Mouse (Mus musculus) ovary, postnatal 36 days (tissue): ENCODE measurements around the gene Auh.

Experiments used
- DNase-seq: peaks from one replicate; pipeline ENCODE4 v3.0.0; 2022; ENCODE audit warnings: low spot score, mixed read lengths

Gene Auh

DNA sequence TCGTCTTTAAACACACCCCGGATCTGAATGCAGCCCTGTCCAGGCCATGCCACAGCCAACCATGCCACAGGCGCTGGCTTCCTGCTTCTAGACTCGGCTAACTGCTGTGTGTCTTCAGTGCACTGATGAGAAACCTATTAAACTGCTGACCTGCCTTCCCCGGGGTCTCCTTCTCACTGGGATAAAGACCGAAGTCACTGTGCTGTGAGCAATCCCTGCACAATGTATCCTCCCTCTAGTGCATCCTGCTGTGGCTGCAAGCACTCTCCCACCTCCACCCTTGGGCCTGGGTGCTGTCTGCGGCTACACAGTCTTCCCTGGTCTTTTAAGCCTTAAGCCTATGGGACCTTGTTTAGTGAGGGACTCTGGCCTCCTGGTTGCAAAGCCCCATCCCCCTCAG, 50.7 kb downstream of the Auh start:
- DNase-seq = no peak

DNA sequence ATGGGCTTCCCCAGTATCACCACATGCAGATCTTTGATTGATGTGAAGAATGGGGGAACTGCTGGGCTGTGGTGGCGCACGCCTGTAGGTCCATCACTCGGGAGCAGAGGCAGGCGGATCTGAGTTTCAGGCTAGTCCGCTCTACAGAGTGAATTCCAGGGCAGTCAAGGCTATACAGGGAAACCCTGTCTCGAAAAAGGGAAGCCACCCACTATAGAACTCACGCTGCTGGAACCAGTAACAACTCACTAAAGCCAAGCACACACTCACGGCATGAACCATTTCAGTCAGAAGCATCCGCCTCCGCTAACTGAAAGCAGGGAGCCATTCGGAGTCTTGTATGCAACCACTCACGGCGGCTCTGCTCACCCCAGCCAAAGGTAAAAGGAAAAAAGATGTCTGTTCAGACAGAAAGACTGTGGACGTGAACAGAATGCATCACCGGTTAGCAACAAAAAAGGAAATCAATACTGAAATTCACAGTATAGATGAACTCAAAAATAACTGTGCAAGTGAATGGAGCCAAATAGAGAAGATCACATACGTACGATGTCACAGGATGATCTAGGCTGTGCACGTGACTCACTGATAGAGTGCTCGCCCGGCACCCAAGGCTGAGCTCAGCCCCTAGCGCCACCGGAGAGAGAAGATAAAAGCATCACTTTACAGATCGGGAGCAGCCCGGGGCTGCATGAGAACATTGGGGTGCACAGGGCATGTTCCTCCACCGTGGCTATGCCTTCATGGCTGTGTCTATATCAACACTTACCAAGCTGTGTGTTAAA, 53.7 kb downstream of the Auh start:
- no peak for DNase-seq

DNA sequence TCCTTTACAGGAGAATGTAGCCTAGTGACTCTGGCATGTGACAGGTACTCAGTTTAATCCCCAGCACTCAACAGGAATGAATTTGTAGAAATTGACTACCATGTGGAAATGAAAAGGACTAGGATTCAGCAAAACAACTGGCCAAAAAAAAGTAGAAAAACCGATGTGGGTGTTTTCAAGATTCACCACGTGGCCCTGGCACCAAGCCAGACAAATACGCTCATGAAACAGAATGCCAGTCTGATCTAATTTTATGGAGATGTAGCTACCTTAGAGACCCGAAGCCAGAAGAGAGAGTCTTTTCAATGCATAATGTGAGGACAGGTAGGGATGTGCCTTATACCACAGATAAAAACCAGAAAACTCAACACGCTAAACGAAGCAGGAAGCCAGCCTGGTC, 54.4 kb downstream of the Auh start:
- DNase-seq = no peak

DNA sequence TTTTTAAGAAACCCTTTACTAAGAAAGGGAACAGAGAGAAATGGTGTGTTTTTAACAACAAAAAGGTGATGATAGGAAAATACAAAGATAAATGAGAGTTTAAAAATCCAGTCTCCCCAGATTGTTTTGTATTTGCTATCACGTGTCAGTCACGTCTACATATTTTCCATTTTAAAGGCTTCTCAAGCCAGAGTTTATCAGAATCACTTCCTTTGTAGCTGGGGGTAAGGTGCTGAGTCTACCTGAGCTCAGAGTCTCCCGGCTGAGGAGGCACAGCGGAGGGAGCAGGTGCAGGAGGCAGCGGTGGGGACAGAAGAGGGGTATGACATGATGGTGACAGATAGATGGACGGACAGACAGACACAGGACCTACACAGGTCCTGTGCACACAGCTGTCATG, 55.1 kb downstream of the Auh start:
- no peak for DNase-seq

DNA sequence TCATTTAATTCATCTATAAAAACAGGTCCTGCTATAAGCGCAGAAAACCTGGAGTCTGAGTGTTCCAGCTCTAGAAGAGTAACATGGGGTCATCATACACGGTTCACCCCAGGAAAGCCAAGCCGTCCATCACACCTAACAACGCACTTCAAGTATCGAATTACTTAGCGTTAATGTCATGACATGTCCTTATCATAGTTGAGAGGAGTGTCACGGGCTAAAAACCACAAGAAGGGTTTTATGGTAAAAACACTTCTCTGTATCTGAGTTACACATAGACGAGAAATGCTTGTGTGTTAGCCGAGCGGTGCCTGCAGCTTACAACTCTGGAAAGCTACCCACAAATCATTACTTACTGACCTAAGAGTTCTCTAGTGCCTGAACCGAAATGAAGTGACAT, 55.6 kb downstream of the Auh start:
- no peak for DNase-seq

DNA sequence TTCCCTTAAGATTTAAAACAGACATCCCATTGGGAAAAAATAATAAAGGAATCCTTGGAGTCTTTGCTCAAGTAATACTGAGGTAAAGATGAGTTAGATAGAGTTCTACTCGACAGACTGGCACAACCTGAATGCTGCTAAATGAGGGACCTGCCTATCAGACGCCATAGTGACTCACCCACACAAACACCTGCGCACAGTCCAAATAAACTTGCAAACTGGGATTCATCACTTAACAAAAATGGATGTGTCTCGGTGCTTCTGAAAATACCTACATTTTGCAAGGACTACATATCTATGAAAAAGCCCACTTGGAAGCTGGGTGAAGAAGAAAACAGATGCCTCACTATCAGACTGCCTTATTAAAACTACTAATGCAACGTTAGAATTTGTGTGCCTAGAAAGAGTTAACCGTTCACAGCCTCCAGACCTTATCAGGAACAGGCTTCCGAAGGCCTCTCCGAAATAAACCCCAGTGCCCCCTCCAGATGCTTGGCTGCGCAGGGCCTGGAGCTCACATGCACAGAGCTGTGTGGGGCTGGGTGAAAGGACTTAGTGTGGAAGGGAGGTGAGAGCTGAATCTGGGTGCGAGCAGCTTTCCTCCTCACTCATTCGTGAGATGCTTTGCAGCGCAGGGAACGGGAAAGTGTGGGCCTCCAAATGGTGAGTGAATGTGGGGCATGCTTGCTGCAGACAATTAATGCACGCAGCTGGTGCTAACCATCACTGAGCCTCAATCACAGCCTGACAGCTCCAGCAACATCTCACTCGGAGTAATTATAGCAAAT, 63.3 kb downstream of the Auh start:
- DNase-seq = no peak

DNA sequence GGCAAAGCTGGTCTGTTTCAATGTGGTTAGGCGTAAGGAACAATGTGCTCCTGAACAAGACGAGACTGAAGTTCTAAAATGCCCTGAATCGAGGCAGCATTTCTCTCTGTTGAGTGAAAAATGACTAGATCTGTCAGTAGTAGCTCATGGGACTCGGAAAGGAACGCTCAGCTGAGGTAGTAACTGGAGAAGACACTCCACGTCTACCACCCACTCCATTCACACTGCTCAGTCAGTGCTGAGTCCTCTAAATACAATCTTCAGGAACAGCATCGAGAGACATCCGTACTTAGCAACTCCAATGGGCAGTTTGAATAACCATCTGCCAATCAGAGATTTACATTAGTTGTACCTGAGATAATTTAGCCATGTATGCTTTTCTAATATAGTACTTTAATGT, 66.0 kb downstream of the Auh start:
- no peak for DNase-seq

DNA sequence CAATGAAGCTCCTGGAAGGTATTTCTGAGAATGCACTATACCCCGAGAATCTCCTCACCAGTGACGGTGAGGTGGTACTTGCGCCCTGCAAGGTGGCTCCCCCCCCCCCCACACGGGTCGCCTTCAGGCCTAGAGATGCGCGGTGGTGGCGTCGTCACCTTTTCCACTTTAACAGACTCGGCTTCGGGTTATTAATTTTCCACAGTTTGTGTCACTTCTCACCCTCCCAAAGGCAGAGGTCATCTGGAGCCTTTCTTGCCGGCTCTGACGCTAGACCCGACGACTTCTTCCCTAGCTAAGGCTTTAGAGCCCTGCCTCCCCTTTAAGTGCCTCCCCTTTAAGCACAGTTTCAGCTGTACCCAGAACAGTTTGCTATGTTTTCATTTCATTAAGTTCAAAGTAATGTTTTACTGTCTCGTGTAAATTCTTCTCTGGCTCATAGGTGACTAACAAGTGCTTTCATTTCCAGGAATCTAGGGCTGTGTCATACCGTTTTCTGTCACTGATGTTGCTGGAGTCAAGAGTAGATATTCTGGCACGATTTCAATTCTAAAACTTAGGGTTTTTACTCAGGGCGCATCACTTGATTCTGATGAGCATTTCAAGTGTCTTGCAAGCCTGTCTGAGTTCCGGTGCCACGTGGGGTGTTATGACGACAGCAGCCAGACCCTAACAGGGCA, 69.3 kb downstream of the Auh start:
- no peak for DNase-seq

DNA sequence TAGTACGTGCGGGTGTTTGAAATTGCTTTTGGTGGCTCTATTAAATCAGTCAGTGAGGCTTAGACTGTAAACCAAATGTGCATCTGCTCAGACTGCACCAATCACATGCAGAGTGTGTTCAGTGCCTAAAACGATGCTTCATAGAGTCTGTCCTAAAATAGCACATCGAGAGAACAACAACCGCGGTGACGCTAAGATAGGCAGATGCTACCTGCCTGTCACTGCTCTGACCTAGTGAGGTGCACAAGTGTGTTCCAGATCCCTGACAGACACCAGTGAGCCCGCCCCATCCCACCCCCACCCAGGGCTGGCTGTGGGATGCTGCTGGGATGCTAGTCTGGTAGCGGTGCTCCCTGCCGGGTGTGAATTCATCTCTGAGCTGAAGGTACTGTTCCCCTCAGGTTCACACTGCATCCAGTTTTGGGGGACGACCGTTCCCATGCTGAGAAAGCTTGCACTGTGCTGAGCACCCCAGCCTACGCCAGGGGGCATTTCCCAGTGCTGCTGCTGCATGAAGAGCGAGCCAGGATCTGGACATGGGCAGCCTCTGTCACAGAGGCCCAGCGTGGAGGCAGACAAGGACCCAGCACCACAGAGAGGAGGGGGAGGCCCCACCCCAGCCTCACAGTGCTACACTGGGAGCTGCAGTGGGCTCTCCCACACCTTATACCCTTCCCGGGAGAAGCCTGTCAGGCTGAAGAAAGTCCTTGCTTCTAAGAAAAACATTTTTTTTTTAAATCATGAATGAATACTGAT, 70.2 kb downstream of the Auh start:
- no peak for DNase-seq

DNA sequence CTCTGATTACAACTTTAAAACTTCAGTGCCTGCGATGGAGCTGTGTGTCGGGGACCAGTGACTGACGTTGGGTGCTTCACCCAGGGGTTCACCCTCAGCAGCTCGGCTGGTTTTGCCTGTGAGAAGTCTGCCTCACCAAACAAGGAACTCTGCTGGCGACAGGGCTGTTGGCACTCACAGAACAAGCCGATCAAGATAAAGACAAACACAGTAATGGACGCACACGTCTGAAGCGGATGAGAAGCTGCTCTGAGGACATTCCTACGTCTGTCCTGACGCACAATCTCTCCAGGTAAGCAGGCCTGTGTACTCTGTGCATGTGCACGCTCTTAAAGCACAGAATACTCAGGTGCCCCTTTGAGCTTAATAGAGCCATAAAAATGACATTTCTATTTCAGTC, 71.1 kb downstream of the Auh start:
- no peak for DNase-seq

DNA sequence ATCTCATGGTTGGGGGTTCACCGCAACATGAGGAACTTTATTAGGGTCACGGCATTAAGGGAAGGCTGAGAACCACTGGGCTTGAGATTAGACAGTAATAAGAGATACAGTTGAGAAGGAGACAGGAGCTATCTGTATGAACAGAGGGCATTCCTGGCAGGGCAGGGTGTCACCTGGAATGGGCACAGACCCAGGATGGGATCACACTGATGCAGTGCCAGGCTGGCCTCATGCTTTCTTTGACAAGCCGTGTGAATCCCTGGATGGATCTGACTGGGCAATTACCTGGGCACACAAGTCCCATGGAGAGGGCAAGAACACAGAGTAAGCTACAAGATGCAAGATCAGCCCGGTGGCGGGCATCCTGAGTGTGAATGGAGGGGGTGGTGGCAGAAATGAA, 71.7 kb downstream of the Auh start:
- DNase-seq = no peak

DNA sequence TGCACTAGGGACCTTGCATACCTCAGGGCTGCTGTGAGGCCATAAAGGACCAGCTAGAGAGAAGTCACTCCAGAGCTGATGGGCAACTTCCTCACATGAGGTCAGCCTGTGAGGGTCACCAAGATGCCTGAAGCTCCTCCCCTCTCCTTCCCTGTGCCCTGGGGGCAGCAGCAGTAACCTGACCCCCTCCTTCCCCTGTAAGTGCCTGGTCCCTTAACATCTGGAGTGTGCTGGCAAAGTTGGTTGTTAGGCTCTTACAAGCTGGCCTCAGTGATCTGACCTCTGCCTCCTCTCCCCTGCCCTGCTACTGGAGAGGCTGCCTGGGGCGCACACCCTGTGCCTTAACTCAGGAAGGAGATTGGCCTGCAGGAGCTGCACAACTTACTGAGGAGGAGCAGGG, 75.9 kb downstream of the Auh start:
- DNase-seq = no peak

DNA sequence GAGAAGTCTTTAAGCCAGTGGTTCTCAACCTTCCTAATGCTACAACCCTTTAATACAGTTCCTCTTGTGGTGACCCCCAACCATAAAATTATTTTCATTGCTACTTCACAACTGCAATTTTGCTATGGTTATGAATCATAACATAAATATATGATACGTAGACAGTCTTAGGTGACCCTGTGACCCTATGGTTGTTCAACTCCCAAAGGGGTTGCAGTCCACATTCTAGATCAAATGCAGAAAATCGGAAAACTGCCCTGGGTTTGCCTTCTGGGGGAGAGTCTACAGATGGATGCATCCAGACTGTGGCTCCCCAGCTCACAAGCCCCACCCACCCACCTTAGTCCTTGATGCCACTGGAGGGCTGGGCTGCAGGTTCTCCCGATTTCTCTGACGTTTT, 77.6 kb downstream of the Auh start:
- DNase-seq = no peak

DNA sequence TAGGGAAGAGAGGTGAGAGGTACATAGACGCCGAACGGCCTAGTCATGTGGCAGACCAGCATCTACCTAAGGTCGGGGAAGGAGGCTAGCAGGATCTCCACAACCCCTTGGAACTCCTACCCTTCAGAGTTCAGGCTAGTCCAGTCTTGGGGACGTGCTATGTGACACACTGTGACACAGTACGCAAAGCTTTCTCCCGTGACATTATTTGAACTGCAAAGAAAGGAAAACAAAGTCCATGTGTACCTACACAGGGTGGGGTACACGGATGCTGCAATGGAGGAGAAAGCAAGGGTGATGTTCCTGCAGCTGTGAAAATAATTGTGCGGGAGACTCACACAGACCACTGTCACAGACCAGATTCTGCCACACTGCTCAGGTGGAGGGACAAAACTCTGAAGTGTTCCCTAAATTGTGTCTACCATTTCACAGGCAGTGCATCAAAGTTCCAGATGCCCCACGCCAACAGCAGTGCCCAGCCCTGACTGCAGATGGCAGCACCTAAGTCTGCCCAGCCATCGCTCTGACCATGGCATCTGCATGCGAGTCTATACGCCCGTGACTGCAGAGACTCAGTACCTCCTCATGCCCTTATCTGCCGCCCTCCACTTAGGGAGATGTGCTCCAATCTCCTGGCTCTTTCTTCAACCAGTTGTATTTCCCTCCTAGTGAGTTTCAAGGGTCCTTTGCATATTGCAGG, 79.3 kb downstream of the Auh start:
- no peak for DNase-seq

DNA sequence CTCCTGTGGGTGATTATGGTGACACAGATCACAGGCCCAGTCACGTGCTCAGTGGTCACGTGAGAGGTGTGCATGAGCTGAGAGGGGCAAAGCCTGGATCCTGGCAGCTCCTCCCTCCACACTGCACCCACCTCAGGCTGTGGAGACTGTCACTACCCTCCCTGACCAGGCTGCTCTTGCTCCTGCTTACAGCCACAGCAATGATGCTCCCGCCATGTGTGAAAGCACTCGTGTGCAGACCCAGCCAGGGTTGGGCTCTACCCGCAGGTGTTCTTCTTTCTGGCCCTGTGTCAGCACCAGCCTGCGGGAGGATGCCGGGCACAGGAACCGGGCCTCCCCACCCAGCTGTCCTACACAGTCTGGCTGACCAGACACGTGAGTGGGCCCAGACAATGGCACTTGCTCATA, 80.1 kb downstream of the Auh start:
- no peak for DNase-seq

DNA sequence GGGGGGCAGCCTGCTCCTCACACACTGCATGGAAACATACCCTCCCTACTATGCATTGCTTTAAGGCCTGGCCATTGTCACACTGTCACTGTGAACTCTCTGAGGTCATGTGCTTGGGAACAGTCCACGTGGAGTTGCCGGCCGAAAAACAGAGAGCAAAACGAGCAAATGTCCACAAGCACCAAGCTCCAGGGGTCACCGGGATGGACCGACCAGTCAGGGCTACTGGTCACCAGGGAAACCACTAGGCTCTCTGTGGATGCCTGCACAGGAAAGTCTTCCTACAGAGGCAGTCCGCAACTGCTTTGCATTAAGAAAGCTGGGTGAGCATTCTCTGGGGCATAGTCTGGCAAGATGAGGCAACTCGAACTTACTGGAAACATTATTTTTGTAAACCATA, 82.0 kb downstream of the Auh start:
- no peak for DNase-seq

DNA sequence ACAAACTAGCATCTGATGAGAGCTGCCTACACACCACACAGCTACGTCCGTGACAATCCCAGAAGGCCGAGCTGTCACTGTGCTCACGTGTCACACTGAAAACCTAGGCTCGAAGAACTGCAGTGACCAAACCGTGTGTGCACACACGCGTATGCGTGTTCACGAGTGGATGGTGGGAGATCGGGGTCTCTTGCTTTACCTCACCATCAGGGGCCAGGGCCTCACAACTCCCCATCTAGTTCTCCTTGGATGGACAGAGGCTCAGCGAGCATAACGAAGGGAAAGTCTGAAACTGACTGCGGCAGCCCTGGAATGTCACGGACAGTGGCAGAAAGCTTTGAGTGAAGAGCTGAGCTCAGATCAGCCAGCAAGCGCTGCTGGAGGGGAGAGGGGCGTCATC, 82.4 kb downstream of the Auh start:
- no peak for DNase-seq

DNA sequence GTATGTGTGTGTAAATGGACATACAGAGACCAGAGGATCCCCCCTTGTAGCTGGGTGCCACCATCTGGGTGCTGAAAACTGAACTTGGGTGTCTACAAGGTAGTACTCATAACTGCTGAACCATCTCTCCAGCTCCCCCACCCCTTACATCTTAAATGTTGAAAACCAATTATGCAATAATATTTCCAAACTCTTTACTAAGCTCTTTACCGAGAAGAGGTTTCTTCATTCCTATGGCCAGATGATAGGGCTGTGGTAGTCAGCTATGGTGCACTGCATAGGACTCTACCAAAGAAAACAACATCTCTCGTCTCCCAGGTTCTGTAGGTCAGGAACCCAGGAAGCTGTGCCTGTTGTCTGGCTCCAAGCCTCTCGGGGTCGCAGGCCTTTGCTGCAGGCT, 83.9 kb downstream of the Auh start:
- DNase-seq = no peak

DNA sequence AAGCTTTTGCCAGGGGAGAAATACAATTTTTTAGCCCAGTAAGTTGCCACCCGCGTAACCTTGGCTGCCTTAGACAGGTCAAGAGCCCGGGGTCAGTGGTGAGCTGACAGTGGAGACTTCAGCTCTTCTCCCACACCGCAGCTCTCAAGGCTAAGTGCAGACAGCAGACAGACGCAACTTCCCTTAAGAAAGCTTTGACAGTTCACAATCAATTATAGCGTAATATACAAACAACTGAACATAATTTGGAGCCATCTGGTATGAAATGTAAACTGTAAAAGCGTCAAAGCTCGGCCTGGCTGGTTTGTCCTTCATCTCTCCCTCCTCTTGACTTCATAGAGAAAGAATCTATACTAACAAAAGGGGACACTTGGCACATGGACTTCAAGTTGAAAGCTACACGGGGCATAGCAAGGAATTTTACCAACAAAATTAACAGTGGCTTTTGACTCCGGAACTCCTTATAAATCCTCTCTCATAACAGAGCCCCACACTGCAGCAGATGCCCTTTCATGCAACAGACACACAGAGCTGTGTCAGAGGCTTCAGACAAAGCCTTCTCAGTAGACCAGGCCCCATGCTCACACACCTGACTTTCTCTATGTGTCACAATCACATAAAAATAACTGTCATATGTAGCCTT, 85.8 kb downstream of the Auh start:
- no peak for DNase-seq

DNA sequence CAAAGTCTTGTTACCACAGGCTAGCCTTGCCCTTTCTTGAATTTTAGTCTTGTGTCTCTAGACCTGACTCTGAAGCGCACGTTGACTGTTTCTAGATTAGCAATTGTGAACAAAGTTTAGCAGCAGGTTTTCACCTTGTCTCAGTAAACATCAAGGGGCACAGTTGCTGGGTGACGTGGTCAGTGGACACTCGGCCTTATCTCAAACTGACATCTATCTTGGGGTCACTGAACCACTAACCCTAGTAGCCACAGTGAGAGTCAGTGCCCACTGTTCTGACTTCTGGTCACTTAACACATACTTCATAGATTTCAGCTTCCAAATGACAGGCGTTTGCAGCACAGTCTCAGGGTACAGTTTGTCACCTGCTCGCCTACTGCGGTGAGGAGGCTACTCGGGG, 93.2 kb downstream of the Auh start:
- DNase-seq = no peak

DNA sequence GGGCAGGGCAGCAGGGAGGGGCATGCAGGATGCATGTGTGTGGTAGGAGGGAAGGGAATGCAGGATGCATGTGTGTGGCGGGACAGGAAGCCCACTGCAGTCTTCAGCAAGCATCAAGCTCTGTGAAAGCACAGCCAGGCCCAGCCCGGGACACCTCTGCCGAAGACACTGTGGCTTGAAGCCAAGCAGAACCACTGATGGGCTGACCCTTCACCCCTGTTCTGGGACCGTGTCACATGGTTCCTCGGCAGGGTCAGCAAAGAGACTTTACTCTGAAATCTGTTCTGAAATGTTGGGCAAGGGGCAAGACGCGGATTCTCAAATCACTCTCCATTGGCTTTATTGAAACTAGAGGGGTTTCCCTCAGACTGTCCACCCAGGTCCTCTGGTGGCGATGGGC, 94.9 kb downstream of the Auh start:
- no peak for DNase-seq
